ENCODE assay signal across 21 mouse cellular contexts in the genomic region with DNA sequence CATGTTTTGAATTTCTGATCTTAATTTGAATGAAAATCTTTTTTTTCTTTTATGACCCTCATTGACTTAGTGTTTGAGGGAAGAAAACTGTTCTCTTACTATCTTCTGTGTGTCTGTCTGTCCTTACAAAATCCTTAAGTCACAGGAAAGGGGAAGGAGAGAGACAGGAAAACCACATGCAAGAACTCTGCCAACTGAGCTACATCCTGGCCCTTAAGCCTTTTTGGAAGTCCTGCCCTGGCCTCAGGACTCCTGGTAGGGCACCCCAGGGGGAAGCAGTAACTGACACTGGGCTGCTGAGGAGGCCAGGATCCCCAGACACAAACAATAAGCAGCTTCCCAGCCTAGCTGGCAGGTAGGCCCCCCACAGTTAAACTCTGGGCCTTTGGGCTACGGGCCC. TPM values are rescaled to one million over a fixed set of nuclear protein-coding genes. Genes with fewer than 3 reads are reported as not detected.
DNase-seq lines count a peak whose midpoint lies in the region; ATAC-seq and TF ChIP-seq lines count a peak whose summit lies in the region.
"Had no signal": no experiment of that assay in that cellular context is flagged by ENCODE, and none has a peak within 500 bp of the region (broad histone marks: within the 10 kb centered on the region; RNA-seq: fewer than 3 reads in every experiment).

No protein-coding gene starts in this region.

- H3K4me3 ChIP-seq in heart, embryonic 10.5 days: no peak overlapping the region
- H3K4me3 ChIP-seq in ES-Bruce4 (ENCODE audit: low read depth, low read length): no peak overlapping the region
- peak overlapping the region; percentile 71 for H3K4me3 ChIP-seq in megakaryocyte, embryonic 14.5 days (replicated peaks)
- H3K4me3 ChIP-seq: embryonic facial prominence, embryonic 10.5 days; forebrain, embryonic 13.5 days; gastrocnemius, adult 2 months; heart, embryonic 12.5 days; hindbrain, embryonic 15.5 days had no signal

- 0 out of 2 replicates have a peak overlapping the region, but pooled peaks have one; percentile 42 for H3K27ac ChIP-seq in heart, embryonic 10.5 days
- H3K27ac ChIP-seq in ES-Bruce4 (ENCODE audit: insufficient read depth, low read length): peak overlapping the region; percentile 19; the same call in 1 of the 2 replicates
- H3K27ac ChIP-seq: embryonic facial prominence, embryonic 10.5 days; forebrain, embryonic 13.5 days; gastrocnemius, adult 2 months; hindbrain, embryonic 15.5 days had no signal

- WGBS in heart, embryonic 10.5 days: 64% methylated on average over 1 of the region's 1 CpGs

- no peaks in the 10 kb centered on the region for H3K27me3 ChIP-seq in heart, embryonic 10.5 days (ENCODE audit: insufficient read depth, poor library complexity, severe bottlenecking)
- no peaks in the 10 kb centered on the region for H3K27me3 ChIP-seq in ES-Bruce4 (ENCODE audit: control insufficient read depth, insufficient read depth, low read length, poor library complexity, severe bottlenecking)
- H3K27me3 ChIP-seq in megakaryocyte, embryonic 14.5 days (replicated peaks): peaks cover 12% of the 10 kb centered on the region
- H3K27me3 ChIP-seq: forebrain, embryonic 13.5 days; heart, embryonic 12.5 days; hindbrain, embryonic 15.5 days had no signal

- ATAC-seq in granulocyte monocyte progenitor cell, adult 5-6 weeks (replicated peaks; ENCODE audit: poor library complexity, severe bottlenecking): peak; percentile 77
- ATAC-seq: forebrain, embryonic 13.5 days had no signal

- H3K9me3 ChIP-seq in heart, embryonic 10.5 days: no peaks in the 10 kb centered on the region
- H3K9me3 ChIP-seq in ES-Bruce4 (replicated peaks; ENCODE audit: control insufficient read depth, insufficient read depth, low read length, poor library complexity, severe bottlenecking): no peaks in the 10 kb centered on the region
- no peaks in the 10 kb centered on the region for H3K9me3 ChIP-seq in megakaryocyte, embryonic 14.5 days
- H3K9me3 ChIP-seq: embryonic facial prominence, embryonic 10.5 days; forebrain, embryonic 13.5 days; heart, embryonic 12.5 days; hindbrain, embryonic 15.5 days had no signal

- no peak for DNase-seq in heart, embryonic 10.5 days (ENCODE audit: low spot score)
- DNase-seq in heart, adult 9 months (ENCODE audit: low spot score in 2 of 2): no peak
- no peak for DNase-seq in spleen, adult 12 weeks (ENCODE audit: low spot score)
- no peak for DNase-seq in adipocyte (ENCODE audit: low spot score)
- DNase-seq in left cerebral cortex, adult 8-10 months (ENCODE audit: low spot score in 2 of 2): no peak
- DNase-seq: adrenal gland, adult 8-10 months; adrenal gland, postnatal 36 days; cerebellum, adult 18-20 months; cerebellum, adult 9-11 months; cerebellum, postnatal 36 days; gastrocnemius, adult 2 months; gastrocnemius, postnatal 36 days; heart, adult 18-20 months had no signal

- no peak for TF ChIP-seq CTCF in ES-Bruce4 (IDR thresholded peaks at IDR 0.05; ENCODE audit: low read depth, low read length)

- TF ChIP-seq POLR2A in ES-Bruce4 (IDR thresholded peaks at IDR 0.05; ENCODE audit: insufficient read depth, low read length): no peak

- TF ChIP-seq EP300 in ES-Bruce4 (IDR thresholded peaks at IDR 0.05; ENCODE audit: insufficient read depth, low read depth, low read length): no peak

- no peak overlapping the region for H3K9ac ChIP-seq in ES-Bruce4 (ENCODE audit: low read depth, poor library complexity, severe bottlenecking)
- H3K9ac ChIP-seq: forebrain, embryonic 13.5 days; heart, embryonic 12.5 days; hindbrain, embryonic 15.5 days had no signal

- no peaks in the 10 kb centered on the region for H3K36me3 ChIP-seq in heart, embryonic 10.5 days
- H3K36me3 ChIP-seq in ES-Bruce4 (ENCODE audit: control insufficient read depth, insufficient read depth, low read length, poor library complexity, severe bottlenecking): no peaks in the 10 kb centered on the region
- H3K36me3 ChIP-seq in megakaryocyte, embryonic 14.5 days (replicated peaks; ENCODE audit: low read length): no peaks in the 10 kb centered on the region
- H3K36me3 ChIP-seq: embryonic facial prominence, embryonic 10.5 days; heart, embryonic 12.5 days; hindbrain, embryonic 15.5 days had no signal

- H3K4me1 ChIP-seq in heart, embryonic 10.5 days: no peaks in the 10 kb centered on the region; the same call in 1 of the 2 replicates
- H3K4me1 ChIP-seq in ES-Bruce4 (ENCODE audit: control insufficient read depth, insufficient read depth, low read length): no peaks in the 10 kb centered on the region
- peaks cover 79% of the 10 kb centered on the region for H3K4me1 ChIP-seq in megakaryocyte, embryonic 14.5 days
- H3K4me1 ChIP-seq: forebrain, embryonic 13.5 days; heart, embryonic 12.5 days; hindbrain, embryonic 15.5 days had no signal

RNA-seq across cellular contexts. Expression of a gene that starts 5.9 kb away (rescaled TPM):
- 0.28 and 0.48 TPM in 2 replicates for polyA plus RNA-seq in heart, embryonic 10.5 days (2016; fragmentation: Nextera tagmentation; extraction: Ambion mirVana)
- polyA plus RNA-seq in ES-Bruce4 (2011; ENCODE audit: insufficient read depth, insufficient read length, low read depth, missing spikeins): 0.93 and 1.2 TPM in 2 replicates
- 2.4 and 2.8 TPM in 2 replicates for total RNA-seq in granulocyte monocyte progenitor cell, adult 5-6 weeks (2014; fragmentation: Nextera tagmentation)
- 3.3 and 3.6 TPM in 2 replicates for total RNA-seq in granulocyte monocyte progenitor cell, adult 5-6 weeks (2017)
- polyA plus RNA-seq in megakaryocyte, embryonic 14.5 days (2012; ENCODE audit: insufficient read depth, low replicate concordance): 0.26 TPM in 1 of 2 replicates, not detected in the other
- 1 to 10 TPM in 1 of 4 experiments, under 1 TPM in 3; 0.70 to 1.2 (median 0.81) TPM for total RNA-seq in left cerebral cortex, adult 8-10 months (2022)
- total RNA-seq: gastrocnemius, adult 2 months; gastrocnemius, postnatal 36 days; heart, postnatal 25 days had no signal

RNA-seq across cellular contexts. Expression of a gene that starts 6.0 kb away (rescaled TPM):
- polyA plus RNA-seq in heart, embryonic 10.5 days (2016; fragmentation: Nextera tagmentation; extraction: Ambion mirVana): 26.5 and 26.8 TPM in 2 replicates
- 7.2 and 9.2 TPM in 2 replicates for polyA plus RNA-seq in ES-Bruce4 (2011; ENCODE audit: insufficient read depth, insufficient read length, low read depth, missing spikeins)
- total RNA-seq in granulocyte monocyte progenitor cell, adult 5-6 weeks (2014; fragmentation: Nextera tagmentation): 8.0 and 9.4 TPM in 2 replicates
- 4.8 and 9.5 TPM in 2 replicates for total RNA-seq in granulocyte monocyte progenitor cell, adult 5-6 weeks (2017)
- 11.6 and 11.7 TPM in 2 replicates for polyA plus RNA-seq in megakaryocyte, embryonic 14.5 days (2012; ENCODE audit: insufficient read depth, low replicate concordance)
- total RNA-seq in left cerebral cortex, adult 8-10 months (2022): 10 to 100 TPM; 32.8 to 40.9 (median 36.8) TPM

RNA-seq across cellular contexts. Expression of a gene that starts 41.1 kb away (rescaled TPM):
- 7.5 and 8.0 TPM in 2 replicates for polyA plus RNA-seq in heart, embryonic 10.5 days (2016; fragmentation: Nextera tagmentation; extraction: Ambion mirVana)
- 28.4 and 39.7 TPM in 2 replicates for polyA plus RNA-seq in ES-Bruce4 (2011; ENCODE audit: insufficient read depth, insufficient read length, low read depth, missing spikeins)
- total RNA-seq in granulocyte monocyte progenitor cell, adult 5-6 weeks (2014; fragmentation: Nextera tagmentation): 1.3 and 8.5 TPM in 2 replicates
- 8.8 and 16.9 TPM in 2 replicates for total RNA-seq in granulocyte monocyte progenitor cell, adult 5-6 weeks (2017)
- polyA plus RNA-seq in megakaryocyte, embryonic 14.5 days (2012; ENCODE audit: insufficient read depth, low replicate concordance): 10.6 and 25.7 TPM in 2 replicates
- 10 to 100 TPM; 13.4 to 25.5 (median 14.7) TPM for total RNA-seq in left cerebral cortex, adult 8-10 months (2022)

RNA-seq across cellular contexts. Expression of a gene that starts 48.6 kb away (rescaled TPM):
- 49.8 and 53.2 TPM in 2 replicates for polyA plus RNA-seq in heart, embryonic 10.5 days (2016; fragmentation: Nextera tagmentation; extraction: Ambion mirVana)
- polyA plus RNA-seq in ES-Bruce4 (2011; ENCODE audit: insufficient read depth, insufficient read length, low read depth, missing spikeins): 103 and 107 TPM in 2 replicates
- 61.9 and 74.0 TPM in 2 replicates for total RNA-seq in granulocyte monocyte progenitor cell, adult 5-6 weeks (2014; fragmentation: Nextera tagmentation)
- total RNA-seq in granulocyte monocyte progenitor cell, adult 5-6 weeks (2017): 60.7 and 73.0 TPM in 2 replicates
- 9.9 and 15.8 TPM in 2 replicates for polyA plus RNA-seq in megakaryocyte, embryonic 14.5 days (2012; ENCODE audit: insufficient read depth, low replicate concordance)
- total RNA-seq in left cerebral cortex, adult 8-10 months (2022): 10 to 100 TPM; 71.9 to 79.6 (median 78.1) TPM
